Mouse (Mus musculus): ENCODE measurements around the gene Mgat4e.
"Not testable (repeated sequence)": the region's sequence is repeated elsewhere in the genome, so short reads cannot be mapped to it uniquely, and the experiment has no call there.

Mgat4e gene

GRCm38 (mm10) chr1:134555871-134556670 is 6.6 kb upstream of the Mgat4e start:
- DNase-seq (ENCODE audit: low spot score in 2 of 2), result peak in 1 of 2 experiments; percentile 10

GRCm38 (mm10) chr1:134555240-134555870 is 5.9 kb upstream of the Mgat4e start:
- no peak for DNase-seq (ENCODE audit: low spot score in 2 of 2)

- DNase-seq (ENCODE audit: low spot score in 2 of 2), result no peak
Observed at GRCm38 (mm10) chr1:134552396-134552795, 2.9 kb upstream of the Mgat4e start.

- DNase-seq (ENCODE audit: low spot score in 2 of 2), result no peak
Observed at GRCm38 (mm10) chr1:134551869-134552268, 2.4 kb upstream of the Mgat4e start.

- DNase-seq (ENCODE audit: low spot score in 2 of 2), result peak in 1 of 2 experiments; percentile 18
Observed at GRCm38 (mm10) chr1:134548231-134548630, 1.3 kb downstream of the Mgat4e start.

- DNase-seq (ENCODE audit: low spot score in 2 of 2), result no peak
Observed at GRCm38 (mm10) chr1:134540610-134541009, 8.9 kb downstream of the Mgat4e start.

- no peak for DNase-seq (ENCODE audit: low spot score in 2 of 2)
Observed at GRCm38 (mm10) chr1:134535513-134535912, 14.0 kb downstream of the Mgat4e start.

GRCm38 (mm10) chr1:134535054-134535453 is 14.4 kb downstream of the Mgat4e start:
- no peak for DNase-seq (ENCODE audit: low spot score in 2 of 2)

GRCm38 (mm10) chr1:134533710-134534109 is 15.8 kb downstream of the Mgat4e start:
- not testable (repeated sequence) for DNase-seq (ENCODE audit: low spot score in 2 of 2)

GRCm38 (mm10) chr1:134530618-134531017 is 18.9 kb downstream of the Mgat4e start:
- DNase-seq (ENCODE audit: low spot score in 2 of 2), result no peak

- DNase-seq (ENCODE audit: low spot score in 2 of 2), result no peak
Observed at GRCm38 (mm10) chr1:134526752-134527151, 22.7 kb downstream of the Mgat4e start.

GRCm38 (mm10) chr1:134525015-134525414 is 24.5 kb downstream of the Mgat4e start:
- no peak for DNase-seq (ENCODE audit: low spot score in 2 of 2)

GRCm38 (mm10) chr1:134524424-134524823 is 25.1 kb downstream of the Mgat4e start:
- no peak for DNase-seq (ENCODE audit: low spot score in 2 of 2)

- no peak for DNase-seq (ENCODE audit: low spot score in 2 of 2)
Observed at GRCm38 (mm10) chr1:134522325-134522724, 27.2 kb downstream of the Mgat4e start.

- no peak for DNase-seq (ENCODE audit: low spot score in 2 of 2)
Observed at GRCm38 (mm10) chr1:134521163-134521562, 28.3 kb downstream of the Mgat4e start.

GRCm38 (mm10) chr1:134520001-134520721 is 29.3 kb downstream of the Mgat4e start:
- DNase-seq (ENCODE audit: low spot score in 2 of 2), result no peak

GRCm38 (mm10) chr1:134519201-134519600 is 30.3 kb downstream of the Mgat4e start:
- DNase-seq (ENCODE audit: low spot score in 2 of 2), result not testable (repeated sequence)

GRCm38 (mm10) chr1:134518677-134519076 is 30.8 kb downstream of the Mgat4e start:
- peak; percentile 91 to 93 for DNase-seq (ENCODE audit: low spot score in 2 of 2)

GRCm38 (mm10) chr1:134517841-134518240 is 31.6 kb downstream of the Mgat4e start:
- DNase-seq (ENCODE audit: low spot score in 2 of 2), result not testable (repeated sequence)

GRCm38 (mm10) chr1:134516491-134517198 is 32.8 kb downstream of the Mgat4e start:
- DNase-seq (ENCODE audit: low spot score in 2 of 2), result no peak

GRCm38 (mm10) chr1:134515891-134516290 is 33.6 kb downstream of the Mgat4e start:
- no peak for DNase-seq (ENCODE audit: low spot score in 2 of 2)
